Mouse (Mus musculus): ENCODE data around the gene Hrc. TPM values are rescaled to one million over a fixed set of nuclear protein-coding genes. Genes with fewer than 3 reads are reported as not detected.

Gene Hrc
- polyA plus RNA-seq, 1 experiment from 2014 or later, result 0.40 TPM

DNA sequence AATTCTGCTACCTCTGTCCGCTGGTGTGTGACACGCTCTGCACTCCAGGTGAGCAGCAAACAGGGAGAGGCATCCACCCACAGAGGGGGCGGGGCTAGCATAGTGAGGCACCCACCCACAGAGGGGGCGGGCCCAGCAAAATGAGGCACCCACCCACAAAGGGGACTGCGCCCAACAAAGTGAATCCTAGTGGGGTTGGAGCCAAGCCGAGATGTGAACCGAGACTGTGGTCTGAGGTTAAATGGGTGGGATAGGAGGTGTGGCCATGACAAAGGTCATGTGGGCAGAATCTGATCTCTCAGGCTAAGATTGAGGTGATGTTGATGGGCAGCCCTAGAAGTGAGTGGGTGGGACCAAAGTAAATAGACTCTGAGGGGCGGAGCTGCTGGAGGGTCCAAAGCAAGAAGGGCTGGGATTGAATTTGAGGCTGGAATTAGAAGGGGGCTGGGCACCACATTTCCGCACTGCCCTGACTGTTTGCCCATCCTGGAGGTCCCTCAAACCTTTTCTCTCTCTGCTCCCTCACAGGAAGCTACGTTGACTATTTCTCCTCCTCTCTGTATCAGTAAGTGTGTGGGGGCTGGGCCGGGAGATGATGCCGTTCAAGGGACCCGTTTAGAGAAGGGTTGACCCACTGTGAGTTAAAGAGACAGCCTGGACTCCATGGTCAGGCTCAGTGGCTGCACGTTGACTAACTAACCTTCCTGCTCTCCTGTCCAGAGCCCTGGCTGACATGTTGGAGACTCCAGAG is 3.2 kb downstream of the Hrc start:
- Histone ChIP-seq H3K4me3 (ENCODE audit: low read depth, low read length) (no peak overlapping the region), H3K27me3 (ENCODE audit: control insufficient read depth, insufficient read depth, low read depth, low read length) (peaks cover 5% of the 10 kb centered on the region; the same call in 1 of the 2 replicates), H3K9ac (ENCODE audit: low read depth, low read length) (no peak overlapping the region), H3K27ac (ENCODE audit: low read length) (no peak overlapping the region), H3K36me3 (ENCODE audit: control insufficient read depth, insufficient read depth, low read length) (peaks cover 10% of the 10 kb centered on the region; the same call in 1 of the 2 replicates), H3K9me3 (replicated peaks; ENCODE audit: control insufficient read depth, low read length, poor library complexity, severe bottlenecking) (no peaks in the 10 kb centered on the region), H3K4me1 (ENCODE audit: control insufficient read depth, insufficient read depth, low read length) (peaks cover 19% of the 10 kb centered on the region), H3K4me2 (ENCODE audit: low read length) (peak overlapping the region; percentile 75; the same call in 1 of the 2 replicates)
- no peak for ATAC-seq
- WGBS, result 7% methylated on average over 14 of the region's 14 CpGs

DNA sequence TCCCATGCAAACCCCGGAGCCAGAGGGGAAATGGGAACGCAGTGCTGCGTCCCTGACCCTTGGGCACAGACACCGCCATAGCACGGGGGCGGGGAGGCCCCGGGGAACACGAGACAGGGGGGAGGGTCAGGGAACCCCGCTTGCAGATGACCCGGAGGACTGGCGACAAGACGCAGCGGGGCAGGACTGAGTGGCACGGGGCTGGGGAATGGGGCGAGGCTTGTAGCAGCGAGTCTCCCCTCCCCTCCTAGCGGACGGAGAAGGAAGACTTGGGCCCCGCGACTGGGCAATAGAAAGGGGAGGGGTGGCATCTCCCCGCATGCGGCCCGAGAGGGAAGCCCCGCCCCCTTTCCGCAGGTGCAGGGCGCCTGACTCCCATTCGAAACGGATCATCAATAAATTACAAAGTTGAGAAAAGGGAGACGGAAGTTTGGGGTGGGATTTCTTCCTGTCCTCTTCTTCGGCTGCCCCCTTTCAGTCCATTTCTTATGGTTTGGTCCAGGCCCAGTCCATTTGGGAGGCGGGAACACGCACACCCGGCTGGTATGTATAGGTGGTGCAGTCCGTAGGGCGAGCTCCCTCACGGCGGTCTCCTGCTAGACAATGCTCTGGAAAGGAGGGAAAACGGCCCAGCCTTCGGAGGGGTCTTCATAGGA is 4.4 kb downstream of the Hrc start:
- H3K4me1 ChIP-seq (ENCODE audit: control insufficient read depth, insufficient read depth, low read length), result peaks cover 17% of the 10 kb centered on the region
- H3K4me2 ChIP-seq (ENCODE audit: low read length), result peak overlapping the region; percentile 75
- peak overlapping the region; percentile 66 for H3K9ac ChIP-seq (ENCODE audit: low read depth, low read length)
- H3K27ac ChIP-seq (ENCODE audit: low read length), result peak overlapping the region; percentile 58
- H3K9me3 ChIP-seq (replicated peaks; ENCODE audit: control insufficient read depth, low read length, poor library complexity, severe bottlenecking), result no peaks in the 10 kb centered on the region
- peak overlapping the region; percentile 44 for H3K4me3 ChIP-seq (ENCODE audit: low read depth, low read length)
- peaks cover 5% of the 10 kb centered on the region; the same call in 1 of the 2 replicates for H3K27me3 ChIP-seq (ENCODE audit: control insufficient read depth, insufficient read depth, low read depth, low read length)
- peak; percentile 68 for ATAC-seq
- WGBS, result 2% methylated on average over 35 of the region's 39 CpGs
- peaks cover 14% of the 10 kb centered on the region; the same call in 1 of the 2 replicates for H3K36me3 ChIP-seq (ENCODE audit: control insufficient read depth, insufficient read depth, low read length)

DNA sequence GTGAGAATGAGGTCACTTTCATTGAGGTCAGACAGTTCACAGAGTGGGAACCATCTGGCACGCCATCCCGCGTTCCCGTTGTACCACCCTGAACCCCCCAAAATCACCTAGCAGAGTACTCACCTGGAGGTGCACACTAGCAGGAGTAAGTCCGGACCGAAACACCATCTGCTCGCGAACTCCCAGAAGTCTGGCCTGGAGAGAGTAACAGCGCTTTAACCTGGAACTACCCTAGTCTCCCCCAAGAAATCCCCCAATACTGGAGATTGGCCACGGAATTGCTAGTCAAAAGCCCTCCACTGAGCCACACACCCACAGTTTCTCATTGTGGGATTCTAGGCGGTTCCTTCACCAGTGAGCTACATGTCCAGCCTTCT is 5.0 kb downstream of the Hrc start:
- Histone ChIP-seq H3K4me1 (ENCODE audit: control insufficient read depth, insufficient read depth, low read length) (peaks cover 17% of the 10 kb centered on the region), H3K4me2 (ENCODE audit: low read length) (peak overlapping the region; percentile 75), H3K9me3 (replicated peaks; ENCODE audit: control insufficient read depth, low read length, poor library complexity, severe bottlenecking) (no peaks in the 10 kb centered on the region), H3K27me3 (ENCODE audit: control insufficient read depth, insufficient read depth, low read depth, low read length) (peaks cover 5% of the 10 kb centered on the region; the same call in 1 of the 2 replicates), H3K27ac (ENCODE audit: low read length) (no peak overlapping the region), H3K4me3 (ENCODE audit: low read depth, low read length) (peak overlapping the region; percentile 44), H3K9ac (ENCODE audit: low read depth, low read length) (peak overlapping the region; percentile 66), H3K36me3 (ENCODE audit: control insufficient read depth, insufficient read depth, low read length) (peaks cover 16% of the 10 kb centered on the region)
- 4% methylated on average over 11 of the region's 11 CpGs for WGBS
- ATAC-seq, result no peak

DNA sequence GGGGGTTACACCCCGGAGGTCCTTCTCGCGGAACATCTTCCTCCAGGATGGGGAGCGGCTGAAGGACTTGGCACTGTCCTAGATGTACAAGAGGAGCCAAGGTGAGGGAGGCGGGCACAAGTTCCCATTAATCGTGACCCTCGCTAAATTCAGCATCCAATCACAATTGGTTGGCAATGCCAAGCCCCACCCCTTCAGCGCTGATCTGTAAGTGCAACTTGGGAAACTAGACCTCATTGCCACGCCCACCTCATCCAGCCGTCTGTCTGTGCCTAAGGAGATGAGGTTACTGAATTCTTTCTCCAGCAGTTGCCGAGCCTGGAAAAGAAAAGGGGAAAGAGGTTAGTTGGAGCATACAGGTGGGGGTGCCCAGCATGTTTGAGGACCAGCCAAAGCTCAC is 5.6 kb downstream of the Hrc start:
- no peak for ATAC-seq
- no peak overlapping the region for H3K4me3 ChIP-seq (ENCODE audit: low read depth, low read length)
- H3K9ac ChIP-seq (ENCODE audit: low read depth, low read length), result no peak overlapping the region
- H3K27ac ChIP-seq (ENCODE audit: low read length), result no peak overlapping the region
- WGBS, result 7% methylated on average over 11 of the region's 11 CpGs
- no peaks in the 10 kb centered on the region for H3K9me3 ChIP-seq (replicated peaks; ENCODE audit: control insufficient read depth, low read length, poor library complexity, severe bottlenecking)
- H3K4me2 ChIP-seq (ENCODE audit: low read length), result peak overlapping the region; percentile 75
- peaks cover 5% of the 10 kb centered on the region; the same call in 1 of the 2 replicates for H3K27me3 ChIP-seq (ENCODE audit: control insufficient read depth, insufficient read depth, low read depth, low read length)
- H3K36me3 ChIP-seq (ENCODE audit: control insufficient read depth, insufficient read depth, low read length), result peaks cover 20% of the 10 kb centered on the region
- peaks cover 17% of the 10 kb centered on the region for H3K4me1 ChIP-seq (ENCODE audit: control insufficient read depth, insufficient read depth, low read length)

DNA sequence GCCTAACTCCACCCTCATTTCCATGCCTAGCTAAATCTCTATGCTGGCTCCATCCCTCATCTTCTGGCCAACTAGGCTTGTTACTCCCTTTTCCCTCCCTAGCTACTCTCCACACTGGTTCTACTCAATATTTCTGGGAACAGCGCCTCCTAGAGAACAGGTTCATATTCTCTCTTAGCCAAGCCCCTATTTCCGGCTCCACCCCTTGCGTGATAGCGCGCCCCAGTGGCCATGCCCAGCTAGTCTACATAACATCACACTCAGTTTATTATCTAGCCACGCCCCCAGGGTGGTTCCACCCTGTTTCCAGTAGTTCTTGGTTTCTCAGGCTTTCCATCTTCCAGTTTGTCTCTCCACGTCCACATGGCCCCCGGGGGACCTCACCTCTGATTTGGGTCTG is 6.2 kb downstream of the Hrc start:
- no peak overlapping the region for H3K4me2 ChIP-seq (ENCODE audit: low read length)
- H3K4me1 ChIP-seq (ENCODE audit: control insufficient read depth, insufficient read depth, low read length), result peaks cover 17% of the 10 kb centered on the region
- no peak overlapping the region for H3K4me3 ChIP-seq (ENCODE audit: low read depth, low read length)
- WGBS, result 6% methylated on average over 8 of the region's 8 CpGs
- H3K9ac ChIP-seq (ENCODE audit: low read depth, low read length), result no peak overlapping the region
- H3K27me3 ChIP-seq (ENCODE audit: control insufficient read depth, insufficient read depth, low read depth, low read length), result peaks cover 5% of the 10 kb centered on the region; the same call in 1 of the 2 replicates
- H3K36me3 ChIP-seq (ENCODE audit: control insufficient read depth, insufficient read depth, low read length), result peaks cover 25% of the 10 kb centered on the region
- H3K27ac ChIP-seq (ENCODE audit: low read length), result no peak overlapping the region
- no peaks in the 10 kb centered on the region for H3K9me3 ChIP-seq (replicated peaks; ENCODE audit: control insufficient read depth, low read length, poor library complexity, severe bottlenecking)
- ATAC-seq, result no peak

DNA sequence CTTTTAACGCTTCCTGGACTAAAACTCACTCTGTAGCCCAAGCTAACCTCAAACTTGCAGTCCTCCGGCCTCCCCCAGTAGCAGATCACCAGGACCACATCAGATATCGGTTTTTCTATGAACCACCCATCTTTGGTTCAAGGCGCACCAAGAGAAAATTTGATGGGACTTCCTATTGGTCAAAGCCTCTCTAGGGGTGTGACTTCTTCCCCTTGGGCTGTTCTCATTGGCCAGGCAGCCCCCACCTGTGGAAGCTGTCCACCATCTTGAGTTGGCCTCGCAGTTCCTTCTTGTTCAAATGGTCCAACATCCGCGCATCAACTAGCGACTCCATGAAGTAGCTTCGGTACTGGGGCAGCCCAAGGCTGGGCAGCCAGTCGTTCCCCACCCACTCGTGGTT is 7.0 kb downstream of the Hrc start:
- Histone ChIP-seq H3K9me3 (replicated peaks; ENCODE audit: control insufficient read depth, low read length, poor library complexity, severe bottlenecking) (no peaks in the 10 kb centered on the region), H3K4me2 (ENCODE audit: low read length) (no peak overlapping the region), H3K27me3 (ENCODE audit: control insufficient read depth, insufficient read depth, low read depth, low read length) (peaks cover 5% of the 10 kb centered on the region; the same call in 1 of the 2 replicates), H3K4me3 (ENCODE audit: low read depth, low read length) (no peak overlapping the region), H3K9ac (ENCODE audit: low read depth, low read length) (no peak overlapping the region), H3K27ac (ENCODE audit: low read length) (no peak overlapping the region), H3K4me1 (ENCODE audit: control insufficient read depth, insufficient read depth, low read length) (peaks cover 17% of the 10 kb centered on the region), H3K36me3 (ENCODE audit: control insufficient read depth, insufficient read depth, low read length) (peaks cover 31% of the 10 kb centered on the region)
- 93% methylated on average over 11 of the region's 11 CpGs for WGBS
- no peak for ATAC-seq

DNA sequence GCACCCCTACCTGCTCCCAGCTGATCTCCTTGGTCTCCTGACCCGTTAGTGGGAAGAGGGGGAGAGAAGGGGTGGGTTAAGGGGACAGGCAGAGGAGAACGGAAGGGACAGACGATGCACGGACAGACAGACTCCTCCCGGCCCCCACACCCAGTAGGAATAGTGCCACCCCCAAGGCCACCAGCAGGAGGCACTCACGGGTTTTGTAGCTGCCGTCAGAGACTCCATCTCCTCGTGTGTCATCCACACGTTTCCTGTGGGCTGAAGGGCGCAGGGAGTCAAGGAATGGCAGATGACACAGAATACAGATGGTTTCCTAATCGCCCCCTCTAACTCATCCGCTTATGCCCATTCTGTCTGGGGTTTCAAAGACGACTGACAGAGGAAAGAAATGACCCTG is 8.5 kb downstream of the Hrc start:
- 34% methylated on average over 13 of the region's 13 CpGs for WGBS
- no peaks in the 10 kb centered on the region for H3K9me3 ChIP-seq (replicated peaks; ENCODE audit: control insufficient read depth, low read length, poor library complexity, severe bottlenecking)
- H3K27me3 ChIP-seq (ENCODE audit: control insufficient read depth, insufficient read depth, low read depth, low read length), result no peaks in the 10 kb centered on the region; the same call in 1 of the 2 replicates
- H3K36me3 ChIP-seq (ENCODE audit: control insufficient read depth, insufficient read depth, low read length), result peaks cover 44% of the 10 kb centered on the region
- no peak overlapping the region for H3K9ac ChIP-seq (ENCODE audit: low read depth, low read length)
- no peak overlapping the region for H3K27ac ChIP-seq (ENCODE audit: low read length)
- H3K4me2 ChIP-seq (ENCODE audit: low read length), result no peak overlapping the region
- peaks cover 16% of the 10 kb centered on the region for H3K4me1 ChIP-seq (ENCODE audit: control insufficient read depth, insufficient read depth, low read length)
- no peak for ATAC-seq
- H3K4me3 ChIP-seq (ENCODE audit: low read depth, low read length), result no peak overlapping the region

DNA sequence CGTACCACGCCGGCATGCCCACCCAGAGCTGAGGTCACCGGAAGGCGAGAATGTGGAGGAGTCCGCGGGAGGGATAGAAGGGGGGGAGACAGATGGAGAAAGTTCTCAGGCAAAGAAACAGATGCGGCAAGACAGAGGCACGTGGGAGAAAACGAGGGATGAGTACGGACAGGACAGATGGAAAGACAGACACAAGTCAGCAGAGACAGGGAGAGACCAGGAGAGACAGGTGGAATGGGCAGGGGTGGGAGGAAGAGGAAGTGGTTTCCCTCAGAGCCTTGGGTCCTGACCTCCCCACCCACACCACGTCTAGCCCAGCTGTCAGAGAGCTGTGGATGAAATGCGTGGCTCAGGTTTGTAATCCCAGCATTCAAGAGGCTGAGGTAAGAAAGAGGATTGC is 11.8 kb downstream of the Hrc start:
- Histone ChIP-seq H3K4me3 (ENCODE audit: low read depth, low read length) (no peak overlapping the region), H3K4me1 (ENCODE audit: control insufficient read depth, insufficient read depth, low read length) (no peaks in the 10 kb centered on the region), H3K27ac (ENCODE audit: low read length) (no peak overlapping the region), H3K9me3 (replicated peaks; ENCODE audit: control insufficient read depth, low read length, poor library complexity, severe bottlenecking) (no peaks in the 10 kb centered on the region), H3K36me3 (ENCODE audit: control insufficient read depth, insufficient read depth, low read length) (peaks cover 57% of the 10 kb centered on the region), H3K9ac (ENCODE audit: low read depth, low read length) (no peak overlapping the region), H3K4me2 (ENCODE audit: low read length) (no peak overlapping the region), H3K27me3 (ENCODE audit: control insufficient read depth, insufficient read depth, low read depth, low read length) (no peaks in the 10 kb centered on the region; the same call in 1 of the 2 replicates)
- WGBS, result 76% methylated on average over 13 of the region's 13 CpGs
- no peak for ATAC-seq

DNA sequence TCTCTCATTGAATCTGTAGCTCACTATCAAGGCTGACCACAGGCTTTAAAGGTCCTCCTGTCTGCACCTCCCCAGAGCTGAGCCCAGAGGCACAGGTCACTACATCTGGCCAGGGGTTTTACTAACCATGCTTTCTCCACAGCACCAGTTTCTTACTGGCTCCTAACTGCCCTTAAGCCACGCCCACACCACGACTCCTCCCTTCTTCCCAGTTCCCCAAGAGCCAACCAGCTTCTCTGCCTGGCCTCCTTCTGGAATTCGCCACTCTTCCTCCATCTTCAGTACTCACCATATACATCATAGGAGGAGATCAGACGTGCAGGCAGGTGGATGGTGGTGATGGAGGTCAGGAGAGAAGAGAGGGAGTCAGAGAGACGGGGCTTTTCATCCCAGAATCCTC is 18.0 kb downstream of the Hrc start:
- H3K4me3 ChIP-seq (ENCODE audit: low read depth, low read length), result no peak overlapping the region
- no peak overlapping the region for H3K27ac ChIP-seq (ENCODE audit: low read length)
- WGBS, result 28% methylated on average over 5 of the region's 5 CpGs

More for the DNA sequence above, 18.0 kb downstream of the Hrc start:
- Histone ChIP-seq H3K4me2 (ENCODE audit: low read length) (no peak overlapping the region), H3K36me3 (ENCODE audit: control insufficient read depth, insufficient read depth, low read length) (peaks cover 66% of the 10 kb centered on the region), H3K27me3 (ENCODE audit: control insufficient read depth, insufficient read depth, low read depth, low read length) (no peaks in the 10 kb centered on the region), H3K9me3 (replicated peaks; ENCODE audit: control insufficient read depth, low read length, poor library complexity, severe bottlenecking) (no peaks in the 10 kb centered on the region), H3K9ac (ENCODE audit: low read depth, low read length) (no peak overlapping the region), H3K4me1 (ENCODE audit: control insufficient read depth, insufficient read depth, low read length) (no peaks in the 10 kb centered on the region)
- no peak for ATAC-seq

Data from midbrain, embryonic 16.5 days (tissue).